Mouse (Mus musculus): ENCODE measurements around the gene Gm20671.

GRCm38 (mm10) chr5:32869389-32870024 lies 42.6 kb upstream of the Gm20671 start:
- TF ChIP-seq POLR2A (IDR thresholded peaks at IDR 0.05; ENCODE audit: insufficient read depth, low read length) = no peak
- TF ChIP-seq CTCF (IDR thresholded peaks at IDR 0.05; ENCODE audit: low read depth, low read length) = no peak
- no peak for TF ChIP-seq EP300 (IDR thresholded peaks at IDR 0.05; ENCODE audit: insufficient read depth, low read depth, low read length)

Data from ES-Bruce4 (cell line).